Mouse (Mus musculus): ENCODE measurements around the gene Dguok. TPM values are rescaled to one million over a fixed set of nuclear protein-coding genes. Genes with fewer than 3 reads are reported as not detected.

The Dguok gene
- total RNA-seq, 2 experiments from 2014 or later, result 23.3 to 25.3 TPM

- intact Hi-C loops (cut with DNase I), result loop anchor here (5.0 kb wide), 1 partner anchor 48 kb away; the partner anchor contains the start of gene Dguok
- no peak for DNase-seq (ENCODE audit: low spot score in 2 of 2)
These were observed 47.6 kb downstream of the Dguok start, which contains the start of gene Tet3 for GRCm38 (mm10) chr6:83459034-83459644. Gene Tet3 (minus strand): TSS chr6:83459084.

GRCm38 (mm10) chr6:83456984-83457810, 49.6 kb downstream of the Dguok start:
- DNase-seq (ENCODE audit: low spot score in 2 of 2), result no peak
- intact Hi-C loops (cut with DNase I), result loop anchor here (5.0 kb wide), 1 partner anchor 50 kb away; the partner anchor contains the start of gene Dguok

- intact Hi-C loops (cut with DNase I), result loop anchor here (5.0 kb wide), 1 partner anchor 51 kb away; the partner anchor contains the start of gene Dguok
- DNase-seq (ENCODE audit: low spot score in 2 of 2), result peak; percentile 44 to 67
These were observed 50.4 kb downstream of the Dguok start for GRCm38 (mm10) chr6:83456131-83456983.

GRCm38 (mm10) chr6:83455328-83456130, 51.2 kb downstream of the Dguok start:
- DNase-seq (ENCODE audit: low spot score in 2 of 2), result no peak
- intact Hi-C loops (cut with DNase I), result loop anchor here (5.0 kb wide), 1 partner anchor 52 kb away; the partner anchor contains the start of gene Dguok

- no peak for DNase-seq (ENCODE audit: low spot score in 2 of 2)
- intact Hi-C loops (cut with DNase I), result no loop called here
These were observed 53.1 kb downstream of the Dguok start for GRCm38 (mm10) chr6:83453706-83454105.

GRCm38 (mm10) chr6:83450451-83451303, 56.1 kb downstream of the Dguok start:
- intact Hi-C loops (cut with DNase I), result no loop called here
- no peak for DNase-seq (ENCODE audit: low spot score in 2 of 2)

- intact Hi-C loops (cut with DNase I), result no loop called here
- DNase-seq (ENCODE audit: low spot score in 2 of 2), result no peak
These were observed 57.3 kb downstream of the Dguok start for GRCm38 (mm10) chr6:83449440-83449839.

GRCm38 (mm10) chr6:83448911-83449310, 57.9 kb downstream of the Dguok start:
- intact Hi-C loops (cut with DNase I), result no loop called here
- no peak for DNase-seq (ENCODE audit: low spot score in 2 of 2)

GRCm38 (mm10) chr6:83447031-83447430, 59.7 kb downstream of the Dguok start:
- intact Hi-C loops (cut with DNase I), result no loop called here
- DNase-seq (ENCODE audit: low spot score in 2 of 2), result no peak

GRCm38 (mm10) chr6:83445796-83446195, 61.0 kb downstream of the Dguok start:
- intact Hi-C loops (cut with DNase I), result no loop called here
- no peak for DNase-seq (ENCODE audit: low spot score in 2 of 2)

GRCm38 (mm10) chr6:83443441-83444340, 63.1 kb downstream of the Dguok start:
- intact Hi-C loops (cut with DNase I), result no loop called here
- peak; percentile 37 to 73 for DNase-seq (ENCODE audit: low spot score in 2 of 2)

- intact Hi-C loops (cut with DNase I), result no loop called here
- DNase-seq (ENCODE audit: low spot score in 2 of 2), result peak in 1 of 2 experiments; percentile 70
These were observed 64.1 kb downstream of the Dguok start for GRCm38 (mm10) chr6:83442639-83443038.

GRCm38 (mm10) chr6:83441259-83442061, 65.3 kb downstream of the Dguok start:
- intact Hi-C loops (cut with DNase I), result loop anchor here (1.0 to 2.0 kb wide), 3 partner anchors 29 to 100 kb away; no protein-coding TSS in a partner anchor
- DNase-seq (ENCODE audit: low spot score in 2 of 2), result peak; percentile 92

GRCm38 (mm10) chr6:83440510-83441258, 66.1 kb downstream of the Dguok start:
- DNase-seq (ENCODE audit: low spot score in 2 of 2), result peak; percentile 77 to 95

GRCm38 (mm10) chr6:83440197-83440509, 66.6 kb downstream of the Dguok start:
- no peak for DNase-seq (ENCODE audit: low spot score in 2 of 2)
- intact Hi-C loops (cut with DNase I), result loop anchor here (1.0 to 2.0 kb wide), 3 partner anchors 27 to 69 kb away; partner anchors contain the start of gene Dguok

More at GRCm38 (mm10) chr6:83440510-83441258, 66.1 kb downstream of the Dguok start:
- intact Hi-C loops (cut with DNase I), result loop anchor here (1.0 to 2.0 kb wide), 4 partner anchors 28 to 101 kb away; partner anchors contain the start of gene Dguok

All from left cerebral cortex, postnatal 25 days (tissue).